Mouse (Mus musculus) lung, adult 2 months (tissue): ENCODE measurements around the gene Lats2.

ENCODE experiments used
- CTCF ChIP-seq: fragments of 200-500 bp; IDR thresholded peaks from 2 replicates; pipeline ENCODE4 v1.5.1; 2011; ENCODE audit warnings: mild to moderate bottlenecking, low read length, control low read depth; ENCODE audit not compliant: insufficient read depth
- POLR2A ChIP-seq: fragments of 200-500 bp; IDR thresholded peaks from 2 replicates; pipeline ENCODE4 v1.6.1; 2011; ENCODE audit warnings: low read depth, mild to moderate bottlenecking, control low read depth, low read length, borderline replicate concordance; ENCODE audit errors: extremely low read depth

GRCm38 (mm10) chr14:57787406-57787805 is 29.2 kb upstream of the Lats2 start:
- TF ChIP-seq CTCF = no peak
- no peak for TF ChIP-seq POLR2A
